Mouse (Mus musculus): ENCODE measurements around the gene Bloc1s4. TPM values are rescaled to one million over a fixed set of nuclear protein-coding genes. Genes with fewer than 3 reads are reported as not detected.
A peak's percentile ranks its signal among the peaks of the same experiment; 100 is the strongest.

The Bloc1s4 gene
- total RNA-seq (2021) = 10 to 100 TPM; 23.7 to 25.2 TPM
- long read RNA-seq, transcript Bloc1s4-201 (1 exons, 1,273 nt) = major isoform, 34 of 34 reads
- long read RNA-seq, partial matches to known transcripts = 0 of 34 reads
- long read RNA-seq, other reads (novel, unspliced or antisense) = 0 of 34 reads

- peak; percentile 91 to 97 for DNase-seq (ENCODE audit: low spot score in 2 of 2)
Observed at GRCm38 (mm10) chr5:36748536-36749061, at the start of gene Bloc1s4. TSS of gene Bloc1s4 (minus strand) at chr5:36748650.

- DNase-seq (ENCODE audit: low spot score in 2 of 2) = no peak
Observed at GRCm38 (mm10) chr5:36797291-36797690, 48.8 kb upstream of the Bloc1s4 start.

GRCm38 (mm10) chr5:36796296-36797014, 48.0 kb upstream of the Bloc1s4 start, which contains the start of gene Mrfap1:
TSS of gene Mrfap1 (minus strand) at chr5:36796772.
- peak; percentile 92 to 96 for DNase-seq (ENCODE audit: low spot score in 2 of 2)

- peak; percentile 81 to 84 for DNase-seq (ENCODE audit: low spot score in 2 of 2)
Observed at GRCm38 (mm10) chr5:36795647-36796295, 47.3 kb upstream of the Bloc1s4 start.

- DNase-seq (ENCODE audit: low spot score in 2 of 2) = no peak
Observed at GRCm38 (mm10) chr5:36791861-36792260, 43.4 kb upstream of the Bloc1s4 start.

GRCm38 (mm10) chr5:36786052-36786451, 37.6 kb upstream of the Bloc1s4 start:
- no peak for DNase-seq (ENCODE audit: low spot score in 2 of 2)

GRCm38 (mm10) chr5:36779512-36779911, 31.1 kb upstream of the Bloc1s4 start:
- DNase-seq (ENCODE audit: low spot score in 2 of 2) = no peak

GRCm38 (mm10) chr5:36778901-36779300, 30.5 kb upstream of the Bloc1s4 start:
- no peak for DNase-seq (ENCODE audit: low spot score in 2 of 2)

GRCm38 (mm10) chr5:36777186-36777585, 28.7 kb upstream of the Bloc1s4 start:
- DNase-seq (ENCODE audit: low spot score in 2 of 2) = no peak

- no peak for DNase-seq (ENCODE audit: low spot score in 2 of 2)
Observed at GRCm38 (mm10) chr5:36776021-36776575, 27.6 kb upstream of the Bloc1s4 start.

- DNase-seq (ENCODE audit: low spot score in 2 of 2) = no peak
Observed at GRCm38 (mm10) chr5:36775317-36775716, 26.9 kb upstream of the Bloc1s4 start.

GRCm38 (mm10) chr5:36772586-36772985, 24.1 kb upstream of the Bloc1s4 start:
- no peak for DNase-seq (ENCODE audit: low spot score in 2 of 2)

- DNase-seq (ENCODE audit: low spot score in 2 of 2) = no peak
Observed at GRCm38 (mm10) chr5:36769603-36770002, 21.2 kb upstream of the Bloc1s4 start.

- peak in 1 of 2 experiments; percentile 51 for DNase-seq (ENCODE audit: low spot score in 2 of 2)
Observed at GRCm38 (mm10) chr5:36766958-36767703, 18.7 kb upstream of the Bloc1s4 start.

- DNase-seq (ENCODE audit: low spot score in 2 of 2) = no peak
Observed at GRCm38 (mm10) chr5:36759848-36760247, 11.4 kb upstream of the Bloc1s4 start.

GRCm38 (mm10) chr5:36757033-36757432, 8.6 kb upstream of the Bloc1s4 start:
- DNase-seq (ENCODE audit: low spot score in 2 of 2) = no peak

GRCm38 (mm10) chr5:36750119-36751078, 1.9 kb upstream of the Bloc1s4 start:
- no peak for DNase-seq (ENCODE audit: low spot score in 2 of 2)

GRCm38 (mm10) chr5:36747794-36748535, 485 bp downstream of the Bloc1s4 start:
- DNase-seq (ENCODE audit: low spot score in 2 of 2) = no peak

- DNase-seq (ENCODE audit: low spot score in 2 of 2) = no peak
Observed at GRCm38 (mm10) chr5:36747071-36747470, 1.4 kb downstream of the Bloc1s4 start.

Measured in layer of hippocampus, adult 18-20 months (tissue).